Mouse (Mus musculus): Measurements from ENCODE around the gene Trim72.

The Trim72 gene

DNA sequence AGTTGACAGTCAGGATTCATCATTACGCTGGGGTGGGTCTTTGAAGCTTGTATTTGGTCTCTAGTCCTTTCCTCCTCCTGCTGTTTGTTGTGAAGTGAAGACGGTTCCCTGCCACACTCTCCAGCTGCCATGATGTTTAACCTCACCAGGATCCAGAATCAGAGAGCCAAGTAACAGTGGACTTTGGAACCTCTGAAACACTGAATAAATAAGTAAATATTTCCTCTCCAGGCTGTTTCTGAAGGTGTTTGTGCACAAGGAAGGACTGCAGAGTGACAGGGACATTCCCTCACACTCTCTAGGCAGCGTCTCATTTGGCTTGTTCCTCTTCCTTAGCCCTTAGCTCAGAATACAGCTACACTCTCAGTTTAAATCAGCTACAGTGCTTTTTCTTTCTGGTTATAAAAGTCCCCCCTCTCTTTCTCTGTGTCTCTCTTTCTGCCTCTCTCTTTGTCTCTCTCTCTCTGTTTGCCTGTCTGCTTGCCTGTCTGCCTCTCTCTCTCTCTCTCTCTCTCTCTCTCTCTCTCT is 53.2 kb downstream of the Trim72 start:
- DNase-seq = no peak

GRCm38 (mm10) chr7:128057860-128058259 is 54.1 kb downstream of the Trim72 start:
- no peak for DNase-seq

DNA sequence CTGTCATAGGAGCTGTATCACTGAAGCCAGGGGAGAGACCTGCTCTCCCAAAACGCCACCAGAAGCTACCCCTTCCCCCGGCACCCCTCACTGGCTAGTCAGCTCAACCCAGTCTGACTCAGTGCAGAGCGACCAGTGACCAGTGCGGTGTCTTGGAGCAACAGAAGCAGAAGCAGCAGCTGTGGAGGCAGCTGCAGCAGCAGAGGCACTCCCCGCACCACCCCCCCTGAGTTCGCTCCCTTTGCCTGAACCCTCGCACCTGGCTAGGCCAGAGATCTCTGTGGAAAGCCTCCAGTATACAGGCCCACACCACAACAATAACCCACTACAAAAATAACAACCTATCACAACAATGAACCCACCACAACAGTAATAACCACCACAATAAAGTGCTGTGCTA is 54.8 kb downstream of the Trim72 start:
- no peak for DNase-seq

GRCm38 (mm10) chr7:128059091-128059490 is 55.3 kb downstream of the Trim72 start:
- no peak for DNase-seq
